Mouse (Mus musculus): Measurements from ENCODE around the gene Arhgap32. TPM values are rescaled to one million over a fixed set of nuclear protein-coding genes. Genes with fewer than 3 reads are reported as not detected.

Gene Arhgap32
- polyA plus RNA-seq, 1 experiment from 2014 or later: 20.8 TPM

DNA sequence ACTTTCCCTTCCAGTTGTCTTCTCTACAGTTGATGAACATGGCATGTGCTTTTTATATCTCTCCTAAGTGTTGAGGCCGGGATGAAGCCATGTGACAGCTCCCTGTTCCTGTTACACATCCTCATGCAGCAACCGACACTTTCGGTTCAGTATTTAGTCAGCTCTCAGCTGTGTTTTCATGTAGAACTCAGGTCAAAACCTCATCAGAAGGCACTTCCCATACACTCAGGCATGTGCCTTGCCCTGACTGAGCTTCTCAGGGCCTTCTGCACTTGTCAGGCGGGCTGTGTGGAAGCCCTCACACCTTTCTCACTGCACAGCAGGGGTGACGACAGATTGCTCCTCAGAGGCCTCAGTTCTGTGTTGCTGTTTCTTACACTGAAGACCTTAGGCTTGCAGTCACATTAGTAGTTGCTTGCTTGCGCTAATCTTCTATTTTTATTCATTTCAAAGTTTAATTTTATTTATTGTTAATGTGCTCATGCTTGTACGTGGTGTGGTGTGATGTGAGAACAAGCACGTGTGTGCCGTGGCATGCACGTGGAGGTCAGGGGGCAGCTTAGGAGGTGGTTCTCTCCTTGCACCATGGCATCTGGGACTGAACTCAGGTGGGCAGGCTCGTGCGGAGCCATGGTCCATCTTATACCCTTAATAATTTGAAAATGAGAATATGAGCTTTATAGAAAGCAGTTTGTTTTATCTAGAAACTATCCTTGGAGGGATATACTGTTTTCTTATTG is 30.5 kb downstream of the Arhgap32 start:
- Histone ChIP-seq H3K9me3 (ENCODE audit: control insufficient read depth, low read length) (no peaks in the 10 kb centered on the region), H3K4me2 (ENCODE audit: low read depth, low read length) (no peak overlapping the region), H3K4me3 (ENCODE audit: low read depth, low read length) (no peak overlapping the region), H3K36me3 (ENCODE audit: control insufficient read depth, insufficient read depth, low read length) (no peaks in the 10 kb centered on the region), H3K27me3 (ENCODE audit: control insufficient read depth, insufficient read depth, low read length) (no peaks in the 10 kb centered on the region), H3K9ac (replicated peaks; ENCODE audit: low read depth, low read length) (no peak overlapping the region), H3K27ac (ENCODE audit: low read depth, low read length) (no peak overlapping the region), H3K4me1 (ENCODE audit: control insufficient read depth, insufficient read depth, low read length) (no peaks in the 10 kb centered on the region)
- 67% methylated on average over 12 of the region's 12 CpGs for WGBS
- no peak for ATAC-seq (ENCODE audit: low read depth)

- ATAC-seq (ENCODE audit: low read depth): no peak
- H3K27ac ChIP-seq (ENCODE audit: low read depth, low read length): no peak overlapping the region
- 92% methylated on average over 3 of the region's 3 CpGs for WGBS
- H3K27me3 ChIP-seq (ENCODE audit: control insufficient read depth, insufficient read depth, low read length): no peaks in the 10 kb centered on the region
- H3K9ac ChIP-seq (replicated peaks; ENCODE audit: low read depth, low read length): no peak overlapping the region
- no peak overlapping the region for H3K4me2 ChIP-seq (ENCODE audit: low read depth, low read length)
- H3K4me3 ChIP-seq (ENCODE audit: low read depth, low read length): no peak overlapping the region
- no peaks in the 10 kb centered on the region for H3K9me3 ChIP-seq (ENCODE audit: control insufficient read depth, low read length)
- H3K36me3 ChIP-seq (ENCODE audit: control insufficient read depth, insufficient read depth, low read length): no peaks in the 10 kb centered on the region
- H3K4me1 ChIP-seq (ENCODE audit: control insufficient read depth, insufficient read depth, low read length): no peaks in the 10 kb centered on the region
Observed at GRCm38 (mm10) chr9:32149241-32149640, 33.3 kb downstream of the Arhgap32 start.

DNA sequence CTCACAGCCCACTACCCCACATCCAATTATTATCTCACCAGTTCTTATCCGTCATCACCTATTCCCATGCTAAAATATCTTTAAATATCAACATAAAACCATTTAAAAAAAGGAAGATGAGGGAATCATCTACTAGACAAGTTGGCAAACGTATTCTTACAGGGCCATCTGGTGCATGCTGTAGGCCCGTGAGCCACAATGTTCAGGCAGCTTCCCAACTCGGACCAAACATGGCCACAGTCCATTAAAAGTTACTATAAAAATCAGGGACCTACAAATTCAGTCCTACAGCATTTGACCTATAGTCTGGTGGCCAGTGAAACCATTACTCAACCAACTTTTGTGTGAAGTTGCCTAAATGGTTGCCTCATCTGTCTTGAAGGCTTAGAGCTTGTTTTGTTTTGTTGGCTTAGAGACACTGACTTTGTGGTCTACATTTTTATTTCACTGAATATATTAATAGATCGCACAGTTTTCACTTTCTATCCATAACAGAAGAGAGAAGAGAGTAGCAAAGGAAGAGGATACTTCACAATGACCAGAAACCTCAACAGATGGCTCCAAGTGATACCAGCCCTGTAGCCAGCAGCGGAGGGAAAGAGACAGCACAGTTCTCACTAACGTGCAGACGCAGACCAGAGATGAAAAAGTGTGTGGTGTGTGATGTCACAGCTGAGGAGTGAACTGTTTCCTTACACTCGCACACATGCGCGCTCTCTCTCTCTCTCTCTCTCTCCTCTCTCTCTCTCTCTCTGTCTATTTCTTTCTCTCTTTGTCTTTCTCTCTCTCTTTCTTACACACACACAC is 34.1 kb downstream of the Arhgap32 start:
- H3K9ac ChIP-seq (replicated peaks; ENCODE audit: low read depth, low read length): no peak overlapping the region
- H3K4me1 ChIP-seq (ENCODE audit: control insufficient read depth, insufficient read depth, low read length): no peaks in the 10 kb centered on the region
- no peaks in the 10 kb centered on the region for H3K27me3 ChIP-seq (ENCODE audit: control insufficient read depth, insufficient read depth, low read length)
- H3K4me3 ChIP-seq (ENCODE audit: low read depth, low read length): no peak overlapping the region
- H3K27ac ChIP-seq (ENCODE audit: low read depth, low read length): no peak overlapping the region
- WGBS: 94% methylated on average over 11 of the region's 11 CpGs
- no peaks in the 10 kb centered on the region for H3K9me3 ChIP-seq (ENCODE audit: control insufficient read depth, low read length)
- no peak for ATAC-seq (ENCODE audit: low read depth)
- H3K4me2 ChIP-seq (ENCODE audit: low read depth, low read length): no peak overlapping the region
- no peaks in the 10 kb centered on the region for H3K36me3 ChIP-seq (ENCODE audit: control insufficient read depth, insufficient read depth, low read length)

GRCm38 (mm10) chr9:32154727-32155371 is 38.9 kb downstream of the Arhgap32 start:
- Histone ChIP-seq H3K4me1 (ENCODE audit: control insufficient read depth, insufficient read depth, low read length) (no peaks in the 10 kb centered on the region), H3K4me3 (ENCODE audit: low read depth, low read length) (no peak overlapping the region), H3K9me3 (ENCODE audit: control insufficient read depth, low read length) (no peaks in the 10 kb centered on the region), H3K27ac (ENCODE audit: low read depth, low read length) (no peak overlapping the region), H3K9ac (replicated peaks; ENCODE audit: low read depth, low read length) (no peak overlapping the region), H3K27me3 (ENCODE audit: control insufficient read depth, insufficient read depth, low read length) (no peaks in the 10 kb centered on the region), H3K4me2 (ENCODE audit: low read depth, low read length) (no peak overlapping the region), H3K36me3 (ENCODE audit: control insufficient read depth, insufficient read depth, low read length) (no peaks in the 10 kb centered on the region)
- ATAC-seq (ENCODE audit: low read depth): no peak
- WGBS: 87% methylated on average over 3 of the region's 3 CpGs

- 82% methylated on average over 4 of the region's 4 CpGs for WGBS
- ATAC-seq (ENCODE audit: low read depth): no peak
Observed at GRCm38 (mm10) chr9:32156706-32157105, 40.8 kb downstream of the Arhgap32 start.

DNA sequence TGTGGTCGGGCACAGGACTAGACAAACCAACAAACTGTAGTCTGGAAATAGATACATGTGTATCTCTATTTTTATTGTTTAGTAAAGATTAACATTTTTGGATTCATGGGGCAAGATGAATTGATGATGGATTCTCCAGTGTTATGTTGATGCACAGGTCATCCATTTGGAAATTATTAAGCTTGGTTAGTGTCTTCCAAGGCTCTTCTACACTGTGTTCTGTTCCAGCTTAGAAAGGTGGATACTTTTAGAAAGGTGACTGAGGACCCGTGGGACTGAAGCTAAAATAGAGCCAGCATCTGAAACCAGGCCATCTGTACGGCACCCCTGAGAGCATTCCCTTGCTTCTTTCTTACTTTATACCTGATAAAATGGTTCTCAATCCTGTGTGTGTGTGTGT is 41.3 kb downstream of the Arhgap32 start:
- Histone ChIP-seq H3K9me3 (ENCODE audit: control insufficient read depth, low read length) (no peaks in the 10 kb centered on the region), H3K4me3 (ENCODE audit: low read depth, low read length) (no peak overlapping the region)
- ATAC-seq (ENCODE audit: low read depth): no peak

More at GRCm38 (mm10) chr9:32156706-32157105, 40.8 kb downstream of the Arhgap32 start:
- Histone ChIP-seq H3K36me3 (ENCODE audit: control insufficient read depth, insufficient read depth, low read length) (no peaks in the 10 kb centered on the region), H3K4me3 (ENCODE audit: low read depth, low read length) (no peak overlapping the region), H3K9me3 (ENCODE audit: control insufficient read depth, low read length) (no peaks in the 10 kb centered on the region), H3K9ac (replicated peaks; ENCODE audit: low read depth, low read length) (no peak overlapping the region), H3K27ac (ENCODE audit: low read depth, low read length) (no peak overlapping the region), H3K4me1 (ENCODE audit: control insufficient read depth, insufficient read depth, low read length) (no peaks in the 10 kb centered on the region), H3K4me2 (ENCODE audit: low read depth, low read length) (no peak overlapping the region), H3K27me3 (ENCODE audit: control insufficient read depth, insufficient read depth, low read length) (no peaks in the 10 kb centered on the region)

DNA sequence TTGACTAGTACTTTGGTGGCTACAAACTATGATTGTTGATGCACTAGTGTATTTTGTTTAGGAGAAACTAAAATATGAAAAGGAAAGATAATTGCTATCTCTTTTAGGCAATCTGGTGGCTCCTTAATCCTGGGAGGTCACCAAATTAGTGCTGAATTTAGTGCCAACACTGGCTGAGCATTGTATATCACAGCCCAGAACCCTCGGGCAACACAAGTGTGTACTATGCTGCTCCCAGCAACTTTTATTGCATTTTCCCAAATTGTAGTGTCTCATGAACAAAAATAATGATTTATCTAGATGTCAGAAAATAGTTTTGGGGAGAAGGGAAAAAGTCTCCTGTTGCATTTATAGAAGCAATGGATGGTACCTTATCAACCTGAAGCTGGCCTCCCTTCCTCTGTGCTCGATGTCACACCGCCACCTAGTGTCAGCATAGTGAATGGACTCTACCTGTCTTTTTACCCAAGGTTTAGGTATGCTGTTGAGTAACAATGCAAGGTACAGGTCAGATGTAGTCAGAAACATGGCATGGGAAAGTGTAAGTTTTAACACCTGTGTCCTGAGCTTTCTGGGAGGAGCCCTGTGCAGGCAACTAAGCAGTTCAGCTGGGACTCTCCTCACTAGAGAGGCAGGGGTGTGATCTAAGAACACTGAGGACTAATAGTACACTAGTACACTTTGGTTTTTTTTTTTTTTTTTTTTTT is 43.1 kb downstream of the Arhgap32 start:
- Histone ChIP-seq H3K4me2 (ENCODE audit: low read depth, low read length) (no peak overlapping the region), H3K27ac (ENCODE audit: low read depth, low read length) (no peak overlapping the region), H3K36me3 (ENCODE audit: control insufficient read depth, insufficient read depth, low read length) (no peaks in the 10 kb centered on the region), H3K9ac (replicated peaks; ENCODE audit: low read depth, low read length) (no peak overlapping the region), H3K4me1 (ENCODE audit: control insufficient read depth, insufficient read depth, low read length) (no peaks in the 10 kb centered on the region), H3K27me3 (ENCODE audit: control insufficient read depth, insufficient read depth, low read length) (no peaks in the 10 kb centered on the region), H3K4me3 (ENCODE audit: low read depth, low read length) (no peak overlapping the region), H3K9me3 (ENCODE audit: control insufficient read depth, low read length) (no peaks in the 10 kb centered on the region)
- 22% methylated on average over 3 of the region's 3 CpGs for WGBS
- peak; percentile 88 for ATAC-seq (ENCODE audit: low read depth)

More for the DNA sequence above, 41.3 kb downstream of the Arhgap32 start:
- no peaks in the 10 kb centered on the region for H3K36me3 ChIP-seq (ENCODE audit: control insufficient read depth, insufficient read depth, low read length)
- H3K9ac ChIP-seq (replicated peaks; ENCODE audit: low read depth, low read length): no peak overlapping the region
- no peaks in the 10 kb centered on the region for H3K4me1 ChIP-seq (ENCODE audit: control insufficient read depth, insufficient read depth, low read length)
- 89% methylated on average over 3 of the region's 3 CpGs for WGBS
- H3K4me2 ChIP-seq (ENCODE audit: low read depth, low read length): no peak overlapping the region
- H3K27me3 ChIP-seq (ENCODE audit: control insufficient read depth, insufficient read depth, low read length): no peaks in the 10 kb centered on the region
- H3K27ac ChIP-seq (ENCODE audit: low read depth, low read length): no peak overlapping the region

- Histone ChIP-seq H3K4me3 (ENCODE audit: low read depth, low read length) (no peak overlapping the region), H3K9ac (replicated peaks; ENCODE audit: low read depth, low read length) (no peak overlapping the region), H3K36me3 (ENCODE audit: control insufficient read depth, insufficient read depth, low read length) (no peaks in the 10 kb centered on the region), H3K4me1 (ENCODE audit: control insufficient read depth, insufficient read depth, low read length) (no peaks in the 10 kb centered on the region), H3K27me3 (ENCODE audit: control insufficient read depth, insufficient read depth, low read length) (no peaks in the 10 kb centered on the region), H3K9me3 (ENCODE audit: control insufficient read depth, low read length) (no peaks in the 10 kb centered on the region), H3K4me2 (ENCODE audit: low read depth, low read length) (no peak overlapping the region), H3K27ac (ENCODE audit: low read depth, low read length) (no peak overlapping the region)
- 86% methylated on average over 3 of the region's 3 CpGs for WGBS
- no peak for ATAC-seq (ENCODE audit: low read depth)
Observed at GRCm38 (mm10) chr9:32159724-32160123, 43.8 kb downstream of the Arhgap32 start.
